8 mouse cellular contexts compared by ENCODE assay signal in the genomic region with DNA sequence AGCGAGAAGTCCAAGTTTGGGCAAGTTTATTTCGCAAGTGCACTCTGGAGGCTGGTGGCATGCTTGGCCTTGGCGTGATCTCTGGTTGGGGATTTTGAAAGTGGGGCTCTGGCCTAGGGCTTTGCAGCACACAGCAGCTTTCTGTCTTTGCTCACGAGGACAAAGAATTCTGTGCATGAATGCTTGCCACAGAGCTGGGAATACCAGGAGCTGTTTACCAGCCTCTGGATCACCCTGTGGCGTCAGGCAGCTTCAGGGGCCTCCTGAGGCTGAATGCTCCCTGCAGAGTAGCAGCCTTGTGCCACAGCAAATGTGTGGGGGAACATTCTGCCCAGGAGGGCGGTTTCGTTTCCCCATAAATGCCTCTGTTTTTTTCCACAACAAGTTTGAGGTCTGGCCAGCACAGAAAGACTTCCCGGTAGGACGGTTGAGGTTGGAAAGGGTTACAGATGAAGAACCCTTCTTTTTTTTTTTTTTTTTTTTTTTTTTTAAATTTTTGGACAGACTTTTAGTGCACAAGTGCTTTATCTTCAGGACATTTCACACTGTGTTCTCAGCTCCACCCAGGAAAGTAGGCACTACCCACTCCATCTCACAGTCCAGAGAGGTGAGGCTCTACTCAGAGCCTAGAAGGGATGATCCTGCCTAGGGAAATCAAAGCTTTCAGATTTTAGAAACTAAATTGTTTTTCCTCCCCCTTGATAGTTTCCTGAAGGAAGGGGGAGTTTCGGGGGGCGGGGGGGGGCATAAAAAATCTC. TPM values are rescaled to one million over a fixed set of nuclear protein-coding genes. Genes with fewer than 3 reads are reported as not detected.
DNase-seq lines count a peak whose midpoint lies in the region; ATAC-seq and TF ChIP-seq lines count a peak whose summit lies in the region.

No protein-coding gene starts in this region.

- no peak overlapping the region for H3K4me2 ChIP-seq in lung, embryonic 15.5 days

- WGBS in kidney, adult 2 months: 52% methylated on average over 11 of the region's 11 CpGs
- 49% methylated on average over 11 of the region's 11 CpGs for WGBS in lung, embryonic 15.5 days

- ATAC-seq in lung, embryonic 15.5 days (ENCODE audit: borderline replicate concordance, extremely low read depth, low FRiP score, low TSS enrichment): no peak

- H3K27ac ChIP-seq in kidney, adult 2 months (ENCODE audit: insufficient read depth, low read depth, low read length): peak overlapping the region; percentile 18
- peak overlapping the region; percentile 42 for H3K27ac ChIP-seq in lung, embryonic 15.5 days

- no peaks in the 10 kb centered on the region; the same call in 1 of the 2 replicates for H3K4me1 ChIP-seq in kidney, adult 2 months (ENCODE audit: control insufficient read depth, insufficient read depth, low read length)
- H3K4me1 ChIP-seq in lung, embryonic 15.5 days: peaks cover 24% of the 10 kb centered on the region

- H3K9me3 ChIP-seq in lung, embryonic 15.5 days: no peaks in the 10 kb centered on the region

- DNase-seq in layer of hippocampus, adult 11-12 months (ENCODE audit: low spot score): peak; percentile 47
- DNase-seq in layer of hippocampus, postnatal 25 days (ENCODE audit: extremely low spot score in 1 of 2, low spot score in 1 of 2): no peak
- peak; percentile 65 to 90 for DNase-seq in adrenal gland, adult (ENCODE audit: inconsistent age in 2 of 2, low spot score in 1 of 2)
- DNase-seq in gastrocnemius, postnatal 10 days: peak; percentile 20
- peak; percentile 67 for DNase-seq in kidney, adult 2 months
- DNase-seq in yolk sac, embryonic 10.5 days (ENCODE audit: low spot score): peak; percentile 21
- DNase-seq in urinary bladder, postnatal 25 days (ENCODE audit: low spot score): no peak

- H3K36me3 ChIP-seq in kidney, adult 2 months (ENCODE audit: control insufficient read depth, insufficient read depth, low read length): no peaks in the 10 kb centered on the region
- H3K36me3 ChIP-seq in lung, embryonic 15.5 days: peaks cover 10% of the 10 kb centered on the region

- H3K9ac ChIP-seq in lung, embryonic 15.5 days: no peak overlapping the region

- no peaks in the 10 kb centered on the region for H3K27me3 ChIP-seq in kidney, adult 2 months (replicated peaks; ENCODE audit: control insufficient read depth, insufficient read depth, low read length)
- H3K27me3 ChIP-seq in lung, embryonic 15.5 days: no peaks in the 10 kb centered on the region

- TF ChIP-seq POLR2A in kidney, adult 2 months (IDR thresholded peaks at IDR 0.05; ENCODE audit: low read depth, low read length): no peak

- H3K4me3 ChIP-seq in kidney, adult 2 months (ENCODE audit: insufficient read depth, low read depth, low read length): no peak overlapping the region
- H3K4me3 ChIP-seq in lung, embryonic 15.5 days: no peak overlapping the region

- TF ChIP-seq CTCF in kidney, adult 2 months (conservative IDR thresholded peaks at IDR 0.05; ENCODE audit: insufficient read depth, insufficient read length, low read depth, low read length): no peak

RNA-seq across cellular contexts. Expression of a gene that starts 34.1 kb away (rescaled TPM):
- total RNA-seq in layer of hippocampus, postnatal 25 days (2021): 10 to 100 TPM; 14.7 to 15.7 TPM
- total RNA-seq in gastrocnemius, postnatal 10 days (2021): 100 to 1,000 TPM; 235 to 267 TPM
- 11.9 TPM in 2 replicates for polyA plus RNA-seq in kidney, adult 2 months (2012; rRNA removed)
- 24.7 and 25.6 TPM in 2 replicates for polyA plus RNA-seq in lung, embryonic 15.5 days (2015; fragmentation: Nextera tagmentation; extraction: Ambion mirVana)

RNA-seq across cellular contexts. Expression of a gene that starts 56.4 kb away (rescaled TPM):
- 100 to 1,000 TPM; 215 to 256 TPM for total RNA-seq in layer of hippocampus, postnatal 25 days (2021)
- 100 to 1,000 TPM; 640 to 671 TPM for total RNA-seq in gastrocnemius, postnatal 10 days (2021)
- polyA plus RNA-seq in kidney, adult 2 months (2012; rRNA removed): 203 and 236 TPM in 2 replicates
- 420 and 427 TPM in 2 replicates for polyA plus RNA-seq in lung, embryonic 15.5 days (2015; fragmentation: Nextera tagmentation; extraction: Ambion mirVana)

Comparison
In these comparisons a context has a peak if more than half of its experiments do, and no peak if none do; other contexts are left out.
1. DNase-seq: peak in layer of hippocampus, adult 11-12 months (single experiment), adrenal gland, adult (2 of 2), gastrocnemius, postnatal 10 days (single experiment), kidney, adult 2 months (single experiment) and yolk sac, embryonic 10.5 days (single experiment); none in layer of hippocampus, postnatal 25 days (0 of 2) and urinary bladder, postnatal 25 days (single experiment).
2. RNA of a gene that starts 34.1 kb away (total RNA-seq): 235 to 267 TPM in gastrocnemius, postnatal 10 days; 14.7 to 15.7 TPM in layer of hippocampus, postnatal 25 days; every median in the first group is over 10 times any median in the second.